Mouse (Mus musculus) hindbrain, embryonic 13.5 days (tissue): ENCODE measurements around the gene Dbf4. TPM values are rescaled to one million over a fixed set of nuclear protein-coding genes. Genes with fewer than 3 reads are reported as not detected.
A peak's percentile ranks its signal among the peaks of the same experiment; 100 is the strongest.

Source experiments
- ATAC-seq: fragments of 200-750 bp; cut with Nextera tagmentation; 2 replicates; pipeline ENCODE4 v1.8.0; 2017; ENCODE audit warnings: moderate TSS enrichment; ENCODE audit not compliant: low FRiP score
- H3K27ac ChIP-seq: fragments of 300-500 bp; sonication (generic); 2 replicates; pipeline ENCODE4 v1.5.1; 2015; ENCODE audit warnings: inconsistent platforms, mild to moderate bottlenecking, moderate library complexity
- H3K27me3 ChIP-seq: fragments of 300-500 bp; sonication (generic); 2 replicates; pipeline ENCODE4 v1.6.1; 2015; ENCODE audit warnings: mild to moderate bottlenecking, inconsistent platforms
- H3K36me3 ChIP-seq: fragments of 300-500 bp; sonication (generic); 2 replicates; pipeline ENCODE4 v1.6.1; 2015; ENCODE audit warnings: mild to moderate bottlenecking, inconsistent platforms
- H3K4me1 ChIP-seq: fragments of 300-500 bp; sonication (generic); replicated peaks from 2 replicates; pipeline ENCODE4 v1.6.1; 2015; ENCODE audit warnings: inconsistent platforms
- H3K4me2 ChIP-seq: fragments of 300-500 bp; sonication (generic); 2 replicates; pipeline ENCODE4 v1.6.1; 2015; ENCODE audit warnings: inconsistent platforms, mild to moderate bottlenecking, moderate library complexity
- H3K4me3 ChIP-seq: fragments of 300-500 bp; sonication (generic); 2 replicates; pipeline ENCODE4 v1.5.1; 2015; ENCODE audit warnings: mild to moderate bottlenecking, inconsistent platforms
- H3K9ac ChIP-seq: fragments of 300-500 bp; sonication (generic); 2 replicates; pipeline ENCODE4 v1.6.1; 2015; ENCODE audit warnings: mild to moderate bottlenecking, inconsistent platforms
- H3K9me3 ChIP-seq: fragments of 300-500 bp; sonication (generic); 2 replicates; pipeline ENCODE4 v1.6.1; 2016; ENCODE audit warnings: inconsistent platforms
- WGBS: fragments of 180-500 bp; shearing (Covaris S2); methylation state at CpG from one replicate; pipeline ENCODE4 v1.1.7; 2015; 5-methylcytosine and 5-hydroxymethylcytosine counted together
- polyA plus RNA-seq: library from polyadenylated mRNA; unstranded; fragments of >200 nt; fragmentation: Nextera tagmentation; extraction: Ambion mirVana; gene quantifications from 2 replicates; pipeline ENCODE4 v1.2.1, GENCODE M21; 2015

Gene Dbf4
- polyA plus RNA-seq, 1 experiment from 2014 or later: 16.5 TPM

DNA sequence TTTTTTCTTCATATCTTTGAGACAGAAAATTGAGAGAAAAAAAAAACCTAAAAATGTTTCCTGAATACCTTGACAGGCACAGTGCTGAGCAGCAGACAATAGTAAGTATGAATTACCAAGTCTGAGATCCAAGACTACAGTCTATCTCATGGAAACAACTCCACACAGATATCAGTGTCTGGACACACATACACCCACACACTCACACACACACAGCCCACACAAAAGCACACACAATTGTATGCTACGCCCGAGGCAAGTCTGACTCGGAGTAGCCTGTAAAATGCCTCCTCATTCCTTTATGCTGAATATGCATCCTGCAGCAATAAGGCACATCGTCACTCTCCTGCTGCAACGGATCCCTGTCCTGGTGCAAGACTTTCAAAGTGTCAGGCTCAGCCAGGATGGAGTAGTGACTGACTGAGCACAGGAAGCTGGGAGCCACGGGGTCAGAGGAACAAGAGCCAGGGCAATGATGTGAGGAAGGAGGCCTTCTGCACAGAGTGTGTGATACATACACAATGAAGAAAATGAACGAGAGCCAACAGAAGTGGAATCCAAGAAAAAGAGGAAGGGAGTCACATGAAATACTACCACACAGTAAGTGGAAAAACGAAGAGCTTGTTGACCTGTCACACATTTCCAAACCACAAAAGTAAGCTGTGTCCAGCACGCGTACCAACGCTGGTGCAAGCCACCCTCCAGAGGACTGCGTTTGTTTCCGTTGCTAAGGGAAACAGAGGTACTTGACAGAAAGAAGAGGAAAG is 65.4 kb downstream of the Dbf4 start:
- H3K27me3 ChIP-seq: no peaks in the 10 kb centered on the region
- peaks cover 14% of the 10 kb centered on the region for H3K36me3 ChIP-seq
- no peak overlapping the region for H3K9ac ChIP-seq
- peak overlapping the region; percentile 41; the same call in 1 of the 2 replicates for H3K27ac ChIP-seq
- ATAC-seq: peak; percentile 44; the same call in 1 of the 2 replicates
- 61% methylated on average over 13 of the region's 13 CpGs for WGBS
- H3K9me3 ChIP-seq: no peaks in the 10 kb centered on the region
- H3K4me2 ChIP-seq: no peak overlapping the region
- no peak overlapping the region for H3K4me3 ChIP-seq
- H3K4me1 ChIP-seq: peaks cover 13% of the 10 kb centered on the region; the same call in 1 of the 2 replicates

DNA sequence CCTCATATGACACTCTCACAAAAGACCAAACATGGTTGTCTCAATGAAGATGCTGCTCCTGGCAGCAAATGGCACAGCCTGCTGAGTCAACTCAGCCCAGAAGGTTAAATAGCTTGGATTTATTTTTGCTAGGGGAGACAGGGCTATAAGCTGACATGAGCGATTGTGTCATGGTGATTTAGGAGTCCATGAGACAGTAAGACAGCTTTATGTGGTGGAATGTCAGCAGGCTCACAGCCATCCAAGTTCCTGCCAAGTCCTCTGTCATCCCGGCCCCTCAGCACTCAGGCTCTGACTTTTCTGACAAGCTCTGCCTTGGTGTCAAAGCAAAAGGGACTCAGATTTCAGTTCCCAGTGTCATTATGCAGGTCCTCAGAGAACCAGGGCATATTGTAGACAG is 66.2 kb downstream of the Dbf4 start:
- 50% methylated on average over 2 of the region's 2 CpGs for WGBS
- no peak overlapping the region for H3K27ac ChIP-seq
- H3K4me3 ChIP-seq: no peak overlapping the region
- no peak; the same call in 1 of the 2 replicates for ATAC-seq
- no peaks in the 10 kb centered on the region for H3K9me3 ChIP-seq
- peaks cover 14% of the 10 kb centered on the region for H3K36me3 ChIP-seq
- H3K9ac ChIP-seq: no peak overlapping the region
- no peaks in the 10 kb centered on the region for H3K27me3 ChIP-seq
- H3K4me2 ChIP-seq: no peak overlapping the region
- peaks cover 13% of the 10 kb centered on the region; the same call in 1 of the 2 replicates for H3K4me1 ChIP-seq

DNA sequence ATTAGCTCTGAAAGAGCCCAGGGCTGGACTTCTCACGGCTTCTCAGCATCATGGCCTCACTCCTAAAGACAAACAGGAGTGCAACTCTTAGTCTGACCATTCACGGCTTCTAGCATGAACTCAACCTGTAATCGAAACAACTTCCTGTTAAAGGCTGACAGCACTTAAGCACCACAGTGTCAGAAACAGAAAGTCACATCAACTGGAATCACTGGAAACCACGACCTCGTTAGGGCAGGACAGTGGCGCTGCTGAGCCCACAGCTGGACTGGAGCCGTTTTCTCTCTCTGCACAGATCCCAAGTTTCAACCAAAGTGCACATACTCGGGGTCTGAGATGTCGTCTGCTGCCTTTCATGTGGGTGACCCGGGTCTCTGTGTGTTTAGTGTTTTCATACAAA is 73.0 kb downstream of the Dbf4 start:
- no peak overlapping the region for H3K4me3 ChIP-seq
- no peak for ATAC-seq
- H3K9ac ChIP-seq: no peak overlapping the region
- WGBS: 87% methylated on average over 10 of the region's 10 CpGs
- no peaks in the 10 kb centered on the region for H3K9me3 ChIP-seq
- H3K27me3 ChIP-seq: no peaks in the 10 kb centered on the region
- H3K4me2 ChIP-seq: no peak overlapping the region
- H3K4me1 ChIP-seq: no peaks in the 10 kb centered on the region
- no peak overlapping the region for H3K27ac ChIP-seq
- 0 out of 2 replicates have a peak, but pooled peaks cover 5% of the 10 kb centered on the region for H3K36me3 ChIP-seq

Other genes starting within 250 kb of the Dbf4 start
- gene Adam22, start 54.6 kb downstream of the Dbf4 start, polyA plus RNA-seq: 34.7 and 35.2 TPM in 2 replicates
- gene Slc25a40, start 134 bp upstream of the Dbf4 start, polyA plus RNA-seq: 6.8 and 7.4 TPM in 2 replicates
- gene Rundc3b, start 200.2 kb upstream of the Dbf4 start, polyA plus RNA-seq: 34.4 and 35.9 TPM in 2 replicates
- 1.4 and 1.5 TPM in 2 replicates for gene Abcb1a, start 237.4 kb upstream of the Dbf4 start, polyA plus RNA-seq